Comparison of ENCODE assay signal across 8 mouse cellular contexts in genomic region chr19:41441911-41442607, GRCm38 (mm10). TPM values are rescaled to one million over a fixed set of nuclear protein-coding genes. Genes with fewer than 3 reads are reported as not detected.
DNase-seq lines count a peak whose midpoint lies in the region; ATAC-seq and TF ChIP-seq lines count a peak whose summit lies in the region.

No protein-coding gene starts in this region.

- no peak for TF ChIP-seq CTCF in cerebellum, adult 2 months (IDR thresholded peaks at IDR 0.05; ENCODE audit: borderline replicate concordance, insufficient read depth, low read depth, low read length)
- TF ChIP-seq CTCF in spleen, adult 2 months (IDR thresholded peaks at IDR 0.05; ENCODE audit: extremely low read depth, insufficient read depth, insufficient read length, insufficient replicate concordance), result no peak

- peaks cover 3% of the 10 kb centered on the region; the same call in 1 of the 2 replicates for H3K4me1 ChIP-seq in cerebellum, adult 2 months (ENCODE audit: control insufficient read depth, insufficient read depth, low read length)
- peaks cover 6% of the 10 kb centered on the region; the same call in 1 of the 2 replicates for H3K4me1 ChIP-seq in spleen, adult 2 months (ENCODE audit: control insufficient read depth, insufficient read depth, insufficient read length)
- H3K4me1 ChIP-seq in intestine, embryonic 14.5 days (replicated peaks; ENCODE audit: control insufficient read depth, insufficient read depth, low read length), result peaks cover 6% of the 10 kb centered on the region; the same call in 1 of the 2 replicates
- peaks cover 7% of the 10 kb centered on the region; the same call in 1 of the 2 replicates for H3K4me1 ChIP-seq in neural tube, embryonic 13.5 days (replicated peaks)

- DNase-seq in cerebellum, adult 2 months, result peak; percentile 35 to 36
- peak in 1 of 2 experiments; percentile 25 for DNase-seq in spleen, adult 2 months (ENCODE audit: low read depth in 1 of 2, low spot score in 2 of 2)
- DNase-seq in spleen, postnatal 14 days (ENCODE audit: low spot score in 2 of 2), result no peak
- no peak for DNase-seq in intestine, embryonic 14.5 days (ENCODE audit: low spot score)
- no peak for DNase-seq in left cerebral cortex, adult 11 months (ENCODE audit: low spot score)
- no peak for DNase-seq in layer of hippocampus, adult 9-10 months (ENCODE audit: low spot score)

- H3K4me3 ChIP-seq in cerebellum, adult 2 months (replicated peaks; ENCODE audit: insufficient read depth, low read depth, low read length), result peak overlapping the region; percentile 51
- peak overlapping the region; percentile 35 for H3K4me3 ChIP-seq in spleen, adult 2 months (ENCODE audit: extremely low read depth, insufficient read depth, insufficient read length)
- H3K4me3 ChIP-seq in intestine, embryonic 14.5 days (ENCODE audit: low read depth, low read length), result peak overlapping the region; percentile 20
- H3K4me3 ChIP-seq in neural tube, embryonic 13.5 days, result peak overlapping the region; percentile 22

- no peaks in the 10 kb centered on the region for H3K36me3 ChIP-seq in spleen, adult 2 months (ENCODE audit: control insufficient read depth, insufficient read depth, low read length)
- H3K36me3 ChIP-seq in intestine, embryonic 14.5 days (ENCODE audit: control insufficient read depth, insufficient read depth, low read length), result no peaks in the 10 kb centered on the region
- H3K36me3 ChIP-seq in neural tube, embryonic 13.5 days, result no peaks in the 10 kb centered on the region

- H3K27ac ChIP-seq in cerebellum, adult 2 months (ENCODE audit: insufficient read depth, low read length), result no peak overlapping the region
- H3K27ac ChIP-seq in spleen, adult 2 months (ENCODE audit: insufficient read depth, low read length), result no peak overlapping the region
- no peak overlapping the region for H3K27ac ChIP-seq in intestine, embryonic 14.5 days (ENCODE audit: low read depth)
- H3K27ac ChIP-seq in neural tube, embryonic 13.5 days (replicated peaks), result no peak overlapping the region

- peak overlapping the region; percentile 44 for H3K4me2 ChIP-seq in intestine, embryonic 14.5 days (ENCODE audit: low read length)
- H3K4me2 ChIP-seq in neural tube, embryonic 13.5 days, result peak overlapping the region; percentile 54

- no peak overlapping the region for H3K9ac ChIP-seq in intestine, embryonic 14.5 days (ENCODE audit: low read length)
- peak overlapping the region; percentile 27; the same call in 1 of the 2 replicates for H3K9ac ChIP-seq in neural tube, embryonic 13.5 days

- no peak for ATAC-seq in cerebellum, adult (ENCODE audit: insufficient number of reproducible peaks, low FRiP score, low TSS enrichment)
- no peak for ATAC-seq in intestine, embryonic 14.5 days (replicated peaks; ENCODE audit: low FRiP score, low TSS enrichment, low read depth)
- no peak for ATAC-seq in neural tube, embryonic 13.5 days (ENCODE audit: low read depth)

- no peaks in the 10 kb centered on the region for H3K27me3 ChIP-seq in cerebellum, adult 2 months (ENCODE audit: control insufficient read depth, insufficient read depth, low read length)
- H3K27me3 ChIP-seq in spleen, adult 2 months (ENCODE audit: control insufficient read depth, insufficient read depth, low read length), result no peaks in the 10 kb centered on the region
- H3K27me3 ChIP-seq in intestine, embryonic 14.5 days (replicated peaks; ENCODE audit: control insufficient read depth, insufficient read depth, low read length), result no peaks in the 10 kb centered on the region
- peaks cover 8% of the 10 kb centered on the region for H3K27me3 ChIP-seq in neural tube, embryonic 13.5 days

- H3K9me3 ChIP-seq in intestine, embryonic 14.5 days (ENCODE audit: control insufficient read depth, low read length), result no peaks in the 10 kb centered on the region
- H3K9me3 ChIP-seq in neural tube, embryonic 13.5 days, result no peaks in the 10 kb centered on the region

- no peak for TF ChIP-seq POLR2A in cerebellum, adult 2 months (IDR thresholded peaks at IDR 0.05; ENCODE audit: borderline replicate concordance, insufficient read depth, low read length)
- no peak for TF ChIP-seq POLR2A in spleen, adult 2 months (IDR thresholded peaks at IDR 0.05; ENCODE audit: low read depth, low read length)

- 26% methylated on average over 20 of the region's 20 CpGs for WGBS in cerebellum, adult 2 months
- 16% methylated on average over 20 of the region's 20 CpGs for WGBS in spleen, adult 2 months
- whole genome bisulfite sequencing in intestine, embryonic 14.5 days, result 27% methylated on average over 20 of the region's 20 CpGs
- 21% methylated on average over 20 of the region's 20 CpGs for WGBS in neural tube, embryonic 13.5 days

RNA-seq across cellular contexts. Expression of gene Lcor, which starts 40.4 kb away (rescaled TPM):
- 4.2 and 4.6 TPM in 2 replicates for polyA plus RNA-seq in cerebellum, adult 2 months (2012; rRNA removed)
- polyA plus RNA-seq in spleen, adult 2 months (2012; rRNA removed), result 2.4 TPM in 2 replicates
- polyA plus RNA-seq in intestine, embryonic 14.5 days (2014; fragmentation: Nextera tagmentation; extraction: Ambion mirVana), result 26.7 and 27.6 TPM in 2 replicates
- polyA plus RNA-seq in neural tube, embryonic 13.5 days (2015; fragmentation: Nextera tagmentation; extraction: Ambion mirVana), result 26.4 and 26.6 TPM in 2 replicates

RNA-seq across cellular contexts. Expression of gene Pik3ap1, which starts 57.2 kb away (rescaled TPM):
- 0.70 and 0.92 TPM in 2 replicates for polyA plus RNA-seq in cerebellum, adult 2 months (2012; rRNA removed)
- 40.7 and 45.8 TPM in 2 replicates for polyA plus RNA-seq in spleen, adult 2 months (2012; rRNA removed)
- 4.9 and 6.9 TPM in 2 replicates for polyA plus RNA-seq in intestine, embryonic 14.5 days (2014; fragmentation: Nextera tagmentation; extraction: Ambion mirVana)
- polyA plus RNA-seq in neural tube, embryonic 13.5 days (2015; fragmentation: Nextera tagmentation; extraction: Ambion mirVana), result 1.6 and 1.7 TPM in 2 replicates

Comparison
In these comparisons a context has a peak if more than half of its experiments do, and no peak if none do; other contexts are left out.
1. DNase-seq: peak in cerebellum, adult 2 months (2 of 2); none in spleen, postnatal 14 days (0 of 2), intestine, embryonic 14.5 days (single experiment), left cerebral cortex, adult 11 months (single experiment) and layer of hippocampus, adult 9-10 months (single experiment).
2. Peak in every context shown above with its lines, with median percentiles within 50 percentile points of each other: H3K4me3 ChIP-seq.